Mouse (Mus musculus): ENCODE results near the gene Nid1.
"Not testable (repeated sequence)": the region's sequence is repeated elsewhere in the genome, so short reads cannot be mapped to it uniquely, and the experiment has no call there.

Nid1 gene

GRCm38 (mm10) chr13:13454249-13454648, 16.9 kb downstream of the Nid1 start:
- DNase-seq, result not testable (repeated sequence)

- not testable (repeated sequence) for DNase-seq
Observed at GRCm38 (mm10) chr13:13455632-13456492, 18.5 kb downstream of the Nid1 start.

GRCm38 (mm10) chr13:13458138-13458737, 20.9 kb downstream of the Nid1 start:
- DNase-seq, result no peak

GRCm38 (mm10) chr13:13460521-13461138, 23.3 kb downstream of the Nid1 start:
- no peak for DNase-seq

- DNase-seq, result no peak
Observed at GRCm38 (mm10) chr13:13461446-13462192, 24.3 kb downstream of the Nid1 start.

GRCm38 (mm10) chr13:13463949-13464348, 26.6 kb downstream of the Nid1 start:
- no peak for DNase-seq

- not testable (repeated sequence) for DNase-seq
Observed at GRCm38 (mm10) chr13:13467249-13467648, 29.9 kb downstream of the Nid1 start.

- DNase-seq, result no peak
Observed at GRCm38 (mm10) chr13:13468513-13468912, 31.2 kb downstream of the Nid1 start.

- DNase-seq, result no peak
Observed at GRCm38 (mm10) chr13:13471334-13471757, 34.0 kb downstream of the Nid1 start.

- DNase-seq, result not testable (repeated sequence)
Observed at GRCm38 (mm10) chr13:13474464-13474863, 37.1 kb downstream of the Nid1 start.

- DNase-seq, result no peak
Observed at GRCm38 (mm10) chr13:13474991-13475390, 37.6 kb downstream of the Nid1 start.

- DNase-seq, result no peak
Observed at GRCm38 (mm10) chr13:13476568-13476967, 39.2 kb downstream of the Nid1 start.

GRCm38 (mm10) chr13:13477046-13477445, 39.7 kb downstream of the Nid1 start:
- no peak for DNase-seq

GRCm38 (mm10) chr13:13479986-13480385, 42.6 kb downstream of the Nid1 start:
- no peak for DNase-seq

GRCm38 (mm10) chr13:13481033-13481432, 43.7 kb downstream of the Nid1 start:
- DNase-seq, result peak; percentile 53 to 57

- DNase-seq, result no peak
Observed at GRCm38 (mm10) chr13:13481875-13482674, 44.7 kb downstream of the Nid1 start.

GRCm38 (mm10) chr13:13484351-13484751, 47.0 kb downstream of the Nid1 start:
- DNase-seq, result no peak

- DNase-seq, result no peak
Observed at GRCm38 (mm10) chr13:13484883-13485282, 47.5 kb downstream of the Nid1 start.

- DNase-seq, result no peak
Observed at GRCm38 (mm10) chr13:13485682-13486081, 48.3 kb downstream of the Nid1 start.

- no peak for DNase-seq
Observed at GRCm38 (mm10) chr13:13487851-13488250, 50.5 kb downstream of the Nid1 start.

- peak; percentile 29 to 45 for DNase-seq
Observed at GRCm38 (mm10) chr13:13489861-13490260, 52.5 kb downstream of the Nid1 start.

- no peak for DNase-seq
Observed at GRCm38 (mm10) chr13:13492151-13492550, 54.8 kb downstream of the Nid1 start.

All from cerebellum, postnatal 14 days (tissue).